Mouse (Mus musculus) forebrain, embryonic 16.5 days (tissue): ENCODE data around the gene Nxn. TPM values are rescaled to one million over a fixed set of nuclear protein-coding genes. Genes with fewer than 3 reads are reported as not detected.

ENCODE experiments used
- ATAC-seq: fragments of 200-750 bp; cut with Nextera tagmentation; 2 replicates; pipeline ENCODE4 v1.8.0; 2017; ENCODE audit warnings: mild to moderate bottlenecking, moderate library complexity
- H3K27ac ChIP-seq: fragments of 300-500 bp; sonication (generic); 2 replicates; pipeline ENCODE4 v1.5.1; 2014; ENCODE audit warnings: low read length, control low read depth
- H3K27me3 ChIP-seq: fragments of 300-500 bp; sonication (generic); replicated peaks from 2 replicates; pipeline ENCODE4 v1.6.1; 2014; ENCODE audit warnings: low read length; ENCODE audit not compliant: control insufficient read depth, insufficient read depth
- H3K36me3 ChIP-seq: fragments of 300-500 bp; sonication (generic); 2 replicates; pipeline ENCODE4 v1.6.1; 2014; ENCODE audit not compliant: control insufficient read depth, insufficient read depth
- H3K4me1 ChIP-seq: fragments of 300-500 bp; sonication (generic); replicated peaks from 2 replicates; pipeline ENCODE4 v1.6.1; 2014; ENCODE audit warnings: low read length; ENCODE audit not compliant: control insufficient read depth, insufficient read depth
- H3K4me2 ChIP-seq: fragments of 300-500 bp; sonication (generic); 2 replicates; pipeline ENCODE4 v1.6.1; 2014; ENCODE audit warnings: mild to moderate bottlenecking, low read length, control low read depth
- H3K4me3 ChIP-seq: fragments of 300-500 bp; sonication (generic); replicated peaks from 2 replicates; pipeline ENCODE4 v1.5.1; 2014; ENCODE audit warnings: mild to moderate bottlenecking, low read length, control low read depth
- H3K9ac ChIP-seq: fragments of 300-500 bp; sonication (generic); replicated peaks from 2 replicates; pipeline ENCODE4 v1.6.1; 2014; ENCODE audit warnings: low read depth, low read length, control low read depth
- H3K9me3 ChIP-seq: fragments of 300-500 bp; sonication (generic); 2 replicates; pipeline ENCODE4 v1.6.1; 2016; ENCODE audit warnings: low read length; ENCODE audit not compliant: control insufficient read depth
- WGBS: fragments of 180-500 bp; shearing (Covaris S2); extraction: QIAGEN DNeasy Blood & Tissue Kit; methylation state at CpG from one replicate; pipeline ENCODE4 v1.1.7; 2014; 5-methylcytosine and 5-hydroxymethylcytosine counted together
- polyA plus RNA-seq: library from polyadenylated mRNA; unstranded; fragments of >200 nt; fragmentation: Nextera tagmentation; extraction: Ambion mirVana; gene quantifications from 2 replicates; pipeline ENCODE4 v1.2.1, GENCODE M21; 2015

Nxn gene
- polyA plus RNA-seq, 1 experiment from 2014 or later, result 14.5 TPM

DNA sequence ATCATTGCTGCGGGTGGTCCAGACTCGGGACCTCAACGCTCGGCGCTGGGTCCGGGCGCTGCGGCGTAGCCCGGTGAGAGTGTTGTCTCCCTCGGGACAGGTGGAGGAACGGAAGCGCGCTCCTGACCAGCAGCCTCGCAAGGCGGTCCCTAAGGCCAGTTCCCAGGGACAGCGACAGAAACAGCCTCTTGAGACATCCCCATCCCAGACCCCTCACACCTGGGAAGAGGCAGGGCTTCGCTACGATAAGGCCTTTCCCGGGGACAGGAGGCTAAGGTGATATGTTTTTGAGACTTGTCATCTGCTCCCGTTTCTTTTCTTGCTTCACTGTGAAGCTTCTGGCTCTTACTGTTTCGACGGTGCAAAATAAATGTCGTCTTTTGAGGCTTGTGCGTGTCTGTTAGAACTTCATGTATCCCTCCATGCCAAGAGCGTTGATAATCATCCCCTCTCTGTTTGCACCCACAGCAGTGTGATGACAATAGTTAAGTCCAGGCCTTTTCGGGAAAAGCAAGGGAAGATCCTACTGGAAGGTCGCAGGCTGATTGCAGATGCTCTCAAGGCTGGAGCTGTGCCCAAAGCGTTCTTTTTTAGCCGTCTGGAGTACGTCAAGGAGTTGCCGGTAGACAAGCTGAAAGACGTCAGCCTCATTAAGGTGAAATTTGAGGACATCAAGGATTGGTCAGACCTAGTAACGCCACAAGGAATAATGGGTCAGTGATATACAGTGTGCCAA, 155.0 kb downstream of the Nxn start:
- Histone ChIP-seq H3K9me3 (no peaks in the 10 kb centered on the region), H3K36me3 (peaks cover 2% of the 10 kb centered on the region; the same call in 1 of the 2 replicates), H3K27me3 (no peaks in the 10 kb centered on the region), H3K4me1 (peaks cover 16% of the 10 kb centered on the region), H3K4me2 (peak overlapping the region; percentile 87), H3K4me3 (peak overlapping the region; percentile 68), H3K9ac (peak overlapping the region; percentile 77), H3K27ac (no peak overlapping the region)
- ATAC-seq, result no peak; the same call in 1 of the 2 replicates
- WGBS, result 2% methylated on average over 34 of the region's 34 CpGs

DNA sequence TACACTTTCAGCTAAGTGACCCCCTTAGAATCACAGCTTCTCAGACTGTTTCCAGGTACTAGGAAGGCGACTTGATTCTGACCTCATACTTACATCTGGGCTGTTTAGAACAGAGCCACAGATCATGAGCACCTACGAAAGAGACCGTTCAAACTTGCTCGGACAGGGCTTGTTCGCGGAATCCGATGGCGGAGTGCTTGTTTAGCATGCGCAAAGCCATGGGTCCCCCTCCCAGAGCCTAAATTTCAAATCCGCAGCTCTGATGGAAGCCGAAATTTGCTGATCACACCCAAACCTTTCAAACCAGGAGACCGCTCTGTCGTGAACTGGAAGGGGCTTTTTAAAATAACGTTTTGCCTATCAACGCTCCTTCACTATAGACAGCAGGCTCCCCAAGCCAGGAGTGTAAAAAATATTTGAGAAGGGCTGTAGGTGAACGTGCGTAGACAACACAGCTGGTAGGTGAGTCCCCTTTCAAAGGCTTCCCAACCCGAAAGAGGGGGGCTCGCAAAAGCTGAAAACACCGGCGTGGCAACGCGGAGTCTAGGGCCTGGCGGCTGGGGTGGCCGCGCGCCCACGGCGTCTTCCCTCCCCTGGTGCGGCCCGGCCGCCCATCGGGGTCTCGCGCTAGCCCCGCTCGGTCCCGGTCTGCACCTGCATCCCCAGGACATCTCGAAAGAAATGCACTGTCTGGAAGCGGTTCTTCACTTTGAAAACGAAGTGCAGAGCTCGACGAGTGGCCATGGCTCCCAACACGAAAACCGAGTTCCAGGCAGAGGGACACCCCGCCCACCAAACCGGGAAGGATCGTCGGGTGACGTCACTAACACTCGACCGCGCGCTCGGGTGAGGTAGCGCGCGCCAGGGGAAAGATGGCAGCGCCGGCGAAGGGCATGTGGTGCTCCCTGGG, 155.8 kb downstream of the Nxn start, which contains the start of the genes Mrm3 and Glod4:
Gene Mrm3 (plus strand): TSS at position 815 of the 910 bp plus-strand sequence.
Gene Glod4 (minus strand): TSS at position 825 of the 910 bp plus-strand sequence.
- H3K27ac ChIP-seq, result peak within 1 kb of the TSS; percentile 77
- H3K9me3 ChIP-seq, result no peaks in the 10 kb centered on the region
- peak within 1 kb of the TSS; percentile 68 for H3K4me3 ChIP-seq
- under 1% methylated on average over 61 of the region's 61 CpGs for WGBS
- peaks cover 16% of the 10 kb centered on the region for H3K4me1 ChIP-seq
- no peaks in the 10 kb centered on the region for H3K27me3 ChIP-seq
- H3K36me3 ChIP-seq, result peaks cover 2% of the 10 kb centered on the region; the same call in 1 of the 2 replicates
- H3K4me2 ChIP-seq, result peak within 1 kb of the TSS; percentile 87
- peak within 1 kb of the TSS; percentile 77 for H3K9ac ChIP-seq
- ATAC-seq, result peak; percentile 95

DNA sequence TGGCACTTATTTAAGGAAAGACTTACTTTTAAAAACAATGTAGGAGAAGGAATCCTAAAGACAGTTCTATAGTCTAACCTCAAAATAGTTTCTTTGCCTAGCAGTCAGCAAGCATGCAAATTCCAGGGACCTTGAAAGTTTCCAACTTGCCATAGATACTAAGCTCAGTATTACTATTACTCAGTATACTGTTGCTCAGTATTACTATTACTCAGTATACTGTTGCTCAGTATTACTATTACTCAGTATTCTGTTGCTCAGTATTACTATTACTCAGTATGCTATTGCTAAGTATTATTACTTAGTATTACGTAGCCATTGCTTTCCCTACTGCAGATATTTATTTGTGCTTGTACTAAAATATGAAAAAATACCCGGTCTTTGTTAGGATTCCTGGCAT, 159.2 kb downstream of the Nxn start:
- Histone ChIP-seq H3K4me3 (no peak overlapping the region), H3K9ac (no peak overlapping the region), H3K27me3 (no peaks in the 10 kb centered on the region), H3K27ac (no peak overlapping the region), H3K4me2 (no peak overlapping the region), H3K4me1 (peaks cover 13% of the 10 kb centered on the region), H3K36me3 (peaks cover 6% of the 10 kb centered on the region), H3K9me3 (no peaks in the 10 kb centered on the region)
- no peak for ATAC-seq
- 97% methylated on average over 2 of the region's 2 CpGs for WGBS

DNA sequence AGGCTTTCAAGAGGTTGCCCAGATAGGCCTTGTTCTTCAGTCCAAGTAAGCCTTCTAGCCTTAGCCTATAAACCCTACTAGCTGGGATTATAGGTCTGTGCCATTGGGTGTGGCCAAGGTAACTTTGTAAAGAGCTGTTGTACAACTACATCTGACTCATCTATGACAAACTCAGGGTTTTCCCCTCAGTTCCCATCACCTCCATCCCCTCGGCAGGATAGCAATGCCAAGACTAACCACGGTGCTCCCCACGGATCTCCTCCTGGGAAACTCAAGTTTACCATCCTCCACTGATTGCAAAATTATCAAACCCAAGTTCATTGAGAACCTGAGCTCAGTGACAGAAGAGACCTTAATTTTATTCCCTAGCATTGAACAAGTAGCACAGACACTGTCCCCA, 162.8 kb downstream of the Nxn start:
- no peak overlapping the region for H3K4me3 ChIP-seq
- no peak for ATAC-seq
- WGBS, result 97% methylated on average over 3 of the region's 3 CpGs
- H3K9ac ChIP-seq, result no peak overlapping the region
- H3K4me2 ChIP-seq, result no peak overlapping the region
- H3K27me3 ChIP-seq, result no peaks in the 10 kb centered on the region
- no peaks in the 10 kb centered on the region for H3K4me1 ChIP-seq
- no peaks in the 10 kb centered on the region for H3K9me3 ChIP-seq
- no peak overlapping the region for H3K27ac ChIP-seq
- peaks cover 25% of the 10 kb centered on the region for H3K36me3 ChIP-seq

DNA sequence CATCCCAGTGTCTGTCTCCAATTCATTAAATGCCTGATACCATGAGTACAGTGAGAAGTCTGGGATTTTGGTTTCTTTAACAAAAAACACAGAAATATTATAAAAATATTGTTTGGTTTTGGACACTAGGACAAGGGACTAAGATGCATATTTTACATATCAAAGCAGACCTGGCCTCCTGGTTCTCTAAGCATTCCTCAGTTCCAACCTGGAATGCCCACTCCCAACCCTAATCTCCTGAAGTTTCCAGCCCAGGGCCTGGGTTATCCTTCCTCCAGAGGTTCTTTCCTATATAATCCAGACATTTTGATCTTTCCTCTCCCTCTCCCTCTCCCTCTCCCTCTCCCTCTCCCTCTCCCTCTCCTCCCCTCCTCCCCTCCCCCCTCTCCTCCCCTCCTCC, 173.9 kb downstream of the Nxn start:
- no peak overlapping the region for H3K4me3 ChIP-seq
- H3K4me2 ChIP-seq, result no peak overlapping the region
- no peaks in the 10 kb centered on the region for H3K4me1 ChIP-seq
- H3K27ac ChIP-seq, result no peak overlapping the region
- 0 out of 2 replicates have a peak, but pooled peaks cover 3% of the 10 kb centered on the region for H3K36me3 ChIP-seq
- H3K9me3 ChIP-seq, result no peaks in the 10 kb centered on the region
- no peak for ATAC-seq
- no peak overlapping the region for H3K9ac ChIP-seq
- H3K27me3 ChIP-seq, result no peaks in the 10 kb centered on the region

DNA sequence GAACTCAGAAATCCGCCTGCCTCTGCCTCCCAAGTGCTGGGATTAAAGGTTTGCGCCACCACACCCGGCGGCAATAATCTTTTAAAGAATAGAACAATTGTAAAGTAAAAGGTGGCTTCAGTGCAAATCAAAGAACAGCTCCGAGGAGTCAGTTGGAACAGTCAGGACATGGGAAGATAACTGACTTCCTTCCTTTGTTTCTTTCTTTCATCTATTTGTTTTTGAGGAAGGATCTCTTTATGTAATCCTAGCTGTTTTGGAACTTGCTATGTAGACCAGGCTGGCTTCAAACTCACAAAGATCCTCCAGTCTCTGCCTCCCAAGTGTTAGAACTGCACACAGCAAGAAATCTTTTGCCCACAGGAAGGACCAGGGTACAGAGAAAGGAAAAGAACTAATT, 174.3 kb downstream of the Nxn start:
- H3K36me3 ChIP-seq, result 0 out of 2 replicates have a peak, but pooled peaks cover 3% of the 10 kb centered on the region
- no peak overlapping the region for H3K4me3 ChIP-seq
- no peak overlapping the region for H3K27ac ChIP-seq
- no peak overlapping the region for H3K9ac ChIP-seq
- no peak overlapping the region for H3K4me2 ChIP-seq
- no peaks in the 10 kb centered on the region for H3K9me3 ChIP-seq
- no peaks in the 10 kb centered on the region for H3K4me1 ChIP-seq
- WGBS, result 91% methylated on average over 5 of the region's 5 CpGs
- no peak for ATAC-seq
- no peaks in the 10 kb centered on the region for H3K27me3 ChIP-seq

DNA sequence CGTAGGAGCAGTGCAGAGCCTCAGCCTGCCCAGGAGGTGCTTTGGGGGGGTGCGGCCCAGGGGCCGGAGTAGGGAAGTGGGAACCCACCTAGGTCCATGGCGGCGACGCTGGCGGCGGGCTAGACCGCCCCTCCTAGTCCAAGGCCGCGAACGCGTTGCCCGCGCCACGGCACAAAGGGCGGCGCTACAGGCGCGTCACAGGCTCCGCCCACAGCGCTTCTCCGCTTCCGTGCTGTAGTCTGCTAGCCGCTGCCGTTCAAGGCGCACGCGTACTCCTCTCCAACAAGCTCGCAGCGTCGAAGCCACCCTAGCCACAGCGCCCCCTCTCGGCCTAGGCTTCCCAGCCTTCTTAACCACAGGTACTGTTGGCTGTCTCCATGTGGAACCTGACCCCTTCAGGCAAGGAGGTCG, 181.5 kb downstream of the Nxn start, which contains the start of the genes Dbil5 and Gemin4:
Gene Dbil5 (plus strand): TSS at position 219 of the 411 bp plus-strand sequence.
Gene Gemin4 (minus strand): TSS at position 275 of the 411 bp plus-strand sequence.
- ATAC-seq, result peak; percentile 99

DNA sequence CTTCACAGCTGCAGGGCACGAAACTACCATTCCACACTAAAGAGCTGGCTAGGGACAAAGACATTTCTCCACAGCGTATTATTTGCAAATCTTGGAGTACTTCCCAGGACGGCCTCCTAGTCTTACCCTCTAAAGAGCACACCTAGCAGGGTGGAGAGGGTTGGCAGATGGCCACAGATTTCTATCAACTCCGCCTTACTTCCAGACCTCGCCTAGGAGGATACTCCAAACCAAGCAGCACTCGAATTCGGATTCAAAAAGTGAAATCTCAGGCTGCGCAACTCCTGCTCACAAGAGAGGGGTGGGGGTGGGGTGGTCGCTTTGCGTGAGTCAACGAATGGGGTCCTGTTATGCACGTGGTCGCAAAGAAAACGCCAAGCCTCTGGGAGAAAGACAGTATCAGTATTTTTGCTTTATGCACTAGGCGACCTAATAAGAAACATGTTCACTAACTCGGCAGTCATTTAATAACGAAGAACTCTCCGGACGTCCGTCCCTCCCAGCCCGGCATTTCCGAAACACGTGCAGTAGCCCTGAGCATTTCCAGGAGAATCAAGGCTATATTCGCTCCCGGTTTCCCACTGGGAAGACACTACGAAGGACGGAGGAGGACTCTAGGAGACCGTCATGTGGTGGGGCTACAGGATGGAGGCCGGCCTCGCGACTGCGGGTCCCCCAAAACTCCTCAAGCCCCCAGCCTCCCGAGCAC, 182.1 kb downstream of the Nxn start:
- no peaks in the 10 kb centered on the region for H3K9me3 ChIP-seq
- H3K4me1 ChIP-seq, result peaks cover 7% of the 10 kb centered on the region
- peaks cover 5% of the 10 kb centered on the region; the same call in 1 of the 2 replicates for H3K36me3 ChIP-seq
- H3K4me2 ChIP-seq, result peak overlapping the region; percentile 74
- H3K27ac ChIP-seq, result peak overlapping the region; percentile 91
- 2% methylated on average over 33 of the region's 33 CpGs for WGBS
- peak; percentile 51 for ATAC-seq
- H3K4me3 ChIP-seq, result peak overlapping the region; percentile 89
- H3K27me3 ChIP-seq, result no peaks in the 10 kb centered on the region
- H3K9ac ChIP-seq, result peak overlapping the region; percentile 96

More for the DNA sequence above, 181.5 kb downstream of the Nxn start, which contains the start of the genes Dbil5 and Gemin4:
- peak within 1 kb of the TSS; percentile 89 for H3K4me3 ChIP-seq
- no peaks in the 10 kb centered on the region for H3K27me3 ChIP-seq
- peak within 1 kb of the TSS; percentile 74 for H3K4me2 ChIP-seq
- H3K9me3 ChIP-seq, result no peaks in the 10 kb centered on the region
- H3K9ac ChIP-seq, result peak within 1 kb of the TSS; percentile 96
- peaks cover 8% of the 10 kb centered on the region; the same call in 1 of the 2 replicates for H3K36me3 ChIP-seq
- peak within 1 kb of the TSS; percentile 91 for H3K27ac ChIP-seq
- H3K4me1 ChIP-seq, result peaks cover 7% of the 10 kb centered on the region
- WGBS, result under 1% methylated on average over 35 of the region's 35 CpGs
